Mouse (Mus musculus) gastrocnemius, adult 18-20 months (tissue): ENCODE results near the gene Ttll5. TPM values are rescaled to one million over a fixed set of nuclear protein-coding genes. Genes with fewer than 3 reads are reported as not detected.

ENCODE experiments used
- DNase-seq: peaks from one replicate; pipeline ENCODE4 v3.0.0; 2021; ENCODE audit warnings: low spot score
- total RNA-seq, 2 experiments: library from RNA; stranded (reverse); gene quantifications; 2 replicates each; pipeline ENCODE4 v1.2.3; 2021

Gene Ttll5
- total RNA-seq, 2 experiments from 2014 or later, result 5.8 to 5.9 TPM

- DNase-seq, result no peak
Measured at GRCm38 (mm10) chr12:85926897-85927296, 102.4 kb downstream of the Ttll5 start.

GRCm38 (mm10) chr12:85928513-85928912 lies 104.1 kb downstream of the Ttll5 start:
- no peak for DNase-seq

- no peak for DNase-seq
Measured at GRCm38 (mm10) chr12:85929711-85930110, 105.3 kb downstream of the Ttll5 start.

GRCm38 (mm10) chr12:85930713-85931112 lies 106.3 kb downstream of the Ttll5 start:
- DNase-seq, result no peak

- no peak for DNase-seq
Measured at GRCm38 (mm10) chr12:85933241-85933640, 108.8 kb downstream of the Ttll5 start.

GRCm38 (mm10) chr12:85937384-85937783 lies 112.9 kb downstream of the Ttll5 start:
- DNase-seq, result no peak

- DNase-seq, result no peak
Measured at GRCm38 (mm10) chr12:85943456-85943855, 119.0 kb downstream of the Ttll5 start.

- DNase-seq, result no peak
Measured at GRCm38 (mm10) chr12:85944419-85944818, 120.0 kb downstream of the Ttll5 start.

- no peak for DNase-seq
Measured at GRCm38 (mm10) chr12:85947161-85947560, 122.7 kb downstream of the Ttll5 start.

GRCm38 (mm10) chr12:85949667-85950066 lies 125.2 kb downstream of the Ttll5 start:
- DNase-seq, result no peak

- DNase-seq, result no peak
Measured at GRCm38 (mm10) chr12:85950371-85950770, 125.9 kb downstream of the Ttll5 start.

- DNase-seq, result no peak
Measured at GRCm38 (mm10) chr12:85951036-85951435, 126.6 kb downstream of the Ttll5 start.

GRCm38 (mm10) chr12:85951822-85952221 lies 127.4 kb downstream of the Ttll5 start:
- DNase-seq, result no peak

- DNase-seq, result no peak
Measured at GRCm38 (mm10) chr12:85952349-85952748, 127.9 kb downstream of the Ttll5 start.

- no peak for DNase-seq
Measured at GRCm38 (mm10) chr12:85954167-85954566, 129.7 kb downstream of the Ttll5 start.

GRCm38 (mm10) chr12:85955062-85955461 lies 130.6 kb downstream of the Ttll5 start:
- no peak for DNase-seq

GRCm38 (mm10) chr12:85955690-85956089 lies 131.2 kb downstream of the Ttll5 start:
- DNase-seq, result no peak

- DNase-seq, result no peak
Measured at GRCm38 (mm10) chr12:85956251-85956650, 131.8 kb downstream of the Ttll5 start.

GRCm38 (mm10) chr12:85958460-85958859 lies 134.0 kb downstream of the Ttll5 start:
- DNase-seq, result no peak

- no peak for DNase-seq
Measured at GRCm38 (mm10) chr12:85959822-85960501, 135.5 kb downstream of the Ttll5 start.

GRCm38 (mm10) chr12:85960699-85961098 lies 136.2 kb downstream of the Ttll5 start:
- DNase-seq, result no peak

GRCm38 (mm10) chr12:85963160-85963559 lies 138.7 kb downstream of the Ttll5 start:
- no peak for DNase-seq

GRCm38 (mm10) chr12:85963699-85964098 lies 139.2 kb downstream of the Ttll5 start:
- DNase-seq, result no peak

GRCm38 (mm10) chr12:85964436-85964835 lies 140.0 kb downstream of the Ttll5 start:
- DNase-seq, result no peak
